Mouse (Mus musculus): ENCODE measurements around the gene Ccl25. TPM values are rescaled to one million over a fixed set of nuclear protein-coding genes. Genes with fewer than 3 reads are reported as not detected.
"Not testable (repeated sequence)": the region's sequence is repeated elsewhere in the genome, so short reads cannot be mapped to it uniquely, and the experiment has no call there.

The Ccl25 gene
- total and polyA plus RNA-seq, 2 experiments: 3.3 to 10.9 TPM

GRCm38 (mm10) chr8:4347661-4348060 is 22.7 kb downstream of the Ccl25 start:
- Histone ChIP-seq H3K27me3 (ENCODE audit: control insufficient read depth, insufficient read depth, low read length) (no peaks in the 10 kb centered on the region), H3K36me3 (ENCODE audit: control insufficient read depth, insufficient read depth, low read length) (no peaks in the 10 kb centered on the region), H3K27ac (replicated peaks; ENCODE audit: insufficient read depth, low read depth, low read length) (no peak overlapping the region), H3K4me1 (ENCODE audit: control insufficient read depth, insufficient read depth, low read length) (no peaks in the 10 kb centered on the region), H3K4me3 (ENCODE audit: insufficient read depth, low read depth, low read length) (no peak overlapping the region), H3K9ac (ENCODE audit: low read depth, low read length) (no peak overlapping the region), H3K79me2 (ENCODE audit: control insufficient read depth, insufficient read depth, low read length) (no peaks in the 10 kb centered on the region)
- no peak for DNase-seq (ENCODE audit: extremely low read depth, low read depth, low spot score)
- 64% methylated on average over 7 of the region's 7 CpGs for WGBS
- no peak for TF ChIP-seq POLR2A (IDR thresholded peaks at IDR 0.05; ENCODE audit: extremely low read depth, insufficient read depth, low read length)
- no peak for TF ChIP-seq CTCF (IDR thresholded peaks at IDR 0.05; ENCODE audit: low read depth, low read length)

GRCm38 (mm10) chr8:4348275-4348674 is 23.3 kb downstream of the Ccl25 start:
- Histone ChIP-seq H3K4me3 (ENCODE audit: insufficient read depth, low read depth, low read length) (no peak overlapping the region), H3K27me3 (ENCODE audit: control insufficient read depth, insufficient read depth, low read length) (no peaks in the 10 kb centered on the region), H3K36me3 (ENCODE audit: control insufficient read depth, insufficient read depth, low read length) (no peaks in the 10 kb centered on the region), H3K27ac (replicated peaks; ENCODE audit: insufficient read depth, low read depth, low read length) (no peak overlapping the region), H3K9ac (ENCODE audit: low read depth, low read length) (no peak overlapping the region), H3K79me2 (ENCODE audit: control insufficient read depth, insufficient read depth, low read length) (no peaks in the 10 kb centered on the region), H3K4me1 (ENCODE audit: control insufficient read depth, insufficient read depth, low read length) (no peaks in the 10 kb centered on the region)
- TF ChIP-seq POLR2A (IDR thresholded peaks at IDR 0.05; ENCODE audit: extremely low read depth, insufficient read depth, low read length): no peak
- 48% methylated on average over 12 of the region's 12 CpGs for WGBS
- DNase-seq (ENCODE audit: extremely low read depth, low read depth, low spot score): no peak

GRCm38 (mm10) chr8:4349335-4349734 is 24.3 kb downstream of the Ccl25 start:
- Histone ChIP-seq H3K9ac (ENCODE audit: low read depth, low read length) (no peak overlapping the region), H3K27me3 (ENCODE audit: control insufficient read depth, insufficient read depth, low read length) (no peaks in the 10 kb centered on the region), H3K27ac (replicated peaks; ENCODE audit: insufficient read depth, low read depth, low read length) (no peak overlapping the region), H3K4me3 (ENCODE audit: insufficient read depth, low read depth, low read length) (no peak overlapping the region), H3K79me2 (ENCODE audit: control insufficient read depth, insufficient read depth, low read length) (no peaks in the 10 kb centered on the region), H3K4me1 (ENCODE audit: control insufficient read depth, insufficient read depth, low read length) (no peaks in the 10 kb centered on the region), H3K36me3 (ENCODE audit: control insufficient read depth, insufficient read depth, low read length) (no peaks in the 10 kb centered on the region)
- no peak for DNase-seq (ENCODE audit: extremely low read depth, low read depth, low spot score)
- 79% methylated on average over 1 of the region's 1 CpGs for WGBS
- TF ChIP-seq POLR2A (IDR thresholded peaks at IDR 0.05; ENCODE audit: extremely low read depth, insufficient read depth, low read length): no peak
- TF ChIP-seq CTCF (IDR thresholded peaks at IDR 0.05; ENCODE audit: low read depth, low read length): no peak

GRCm38 (mm10) chr8:4350618-4351017 is 25.6 kb downstream of the Ccl25 start:
- no peak overlapping the region for H3K27ac ChIP-seq (replicated peaks; ENCODE audit: insufficient read depth, low read depth, low read length)
- no peak overlapping the region for H3K9ac ChIP-seq (ENCODE audit: low read depth, low read length)
- DNase-seq (ENCODE audit: extremely low read depth, low read depth, low spot score): no peak
- no peak for TF ChIP-seq POLR2A (IDR thresholded peaks at IDR 0.05; ENCODE audit: extremely low read depth, insufficient read depth, low read length)
- no peak for TF ChIP-seq CTCF (IDR thresholded peaks at IDR 0.05; ENCODE audit: low read depth, low read length)
- no peaks in the 10 kb centered on the region for H3K4me1 ChIP-seq (ENCODE audit: control insufficient read depth, insufficient read depth, low read length)
- 85% methylated on average over 3 of the region's 3 CpGs for WGBS
- H3K27me3 ChIP-seq (ENCODE audit: control insufficient read depth, insufficient read depth, low read length): no peaks in the 10 kb centered on the region
- no peaks in the 10 kb centered on the region for H3K36me3 ChIP-seq (ENCODE audit: control insufficient read depth, insufficient read depth, low read length)
- no peaks in the 10 kb centered on the region for H3K79me2 ChIP-seq (ENCODE audit: control insufficient read depth, insufficient read depth, low read length)
- no peak overlapping the region for H3K4me3 ChIP-seq (ENCODE audit: insufficient read depth, low read depth, low read length)

- not testable (repeated sequence) for H3K27me3 ChIP-seq (ENCODE audit: control insufficient read depth, insufficient read depth, low read length); DNase-seq (ENCODE audit: extremely low read depth, low read depth, low spot score); H3K9ac ChIP-seq (ENCODE audit: low read depth, low read length); H3K79me2 ChIP-seq (ENCODE audit: control insufficient read depth, insufficient read depth, low read length); H3K4me1 ChIP-seq (ENCODE audit: control insufficient read depth, insufficient read depth, low read length); H3K4me3 ChIP-seq (ENCODE audit: insufficient read depth, low read depth, low read length); H3K36me3 ChIP-seq (ENCODE audit: control insufficient read depth, insufficient read depth, low read length); H3K27ac ChIP-seq (replicated peaks; ENCODE audit: insufficient read depth, low read depth, low read length)
- 92% methylated on average over 6 of the region's 6 CpGs for WGBS
These were observed 27.6 kb downstream of the Ccl25 start for GRCm38 (mm10) chr8:4352562-4352961.

- whole genome bisulfite sequencing: 84% methylated on average over 4 of the region's 4 CpGs
- Histone ChIP-seq H3K9ac (ENCODE audit: low read depth, low read length) (no peak overlapping the region), H3K79me2 (ENCODE audit: control insufficient read depth, insufficient read depth, low read length) (no peaks in the 10 kb centered on the region), H3K27ac (replicated peaks; ENCODE audit: insufficient read depth, low read depth, low read length) (no peak overlapping the region), H3K27me3 (ENCODE audit: control insufficient read depth, insufficient read depth, low read length) (no peaks in the 10 kb centered on the region), H3K36me3 (ENCODE audit: control insufficient read depth, insufficient read depth, low read length) (peaks cover 2% of the 10 kb centered on the region; the same call in 1 of the 2 replicates), H3K4me3 (ENCODE audit: insufficient read depth, low read depth, low read length) (no peak overlapping the region), H3K4me1 (ENCODE audit: control insufficient read depth, insufficient read depth, low read length) (no peaks in the 10 kb centered on the region)
- DNase-seq (ENCODE audit: extremely low read depth, low read depth, low spot score): no peak
- no peak for TF ChIP-seq POLR2A (IDR thresholded peaks at IDR 0.05; ENCODE audit: extremely low read depth, insufficient read depth, low read length)
- TF ChIP-seq CTCF (IDR thresholded peaks at IDR 0.05; ENCODE audit: low read depth, low read length): no peak
These were observed 28.7 kb downstream of the Ccl25 start for GRCm38 (mm10) chr8:4353741-4354140.

Measured in liver, adult 2 months (tissue).